Mouse (Mus musculus) cerebellum, adult 2 months (tissue): ENCODE results near the gene Pknox2.

Source experiments
- CTCF ChIP-seq: fragments of 200-500 bp; IDR thresholded peaks from 2 replicates; pipeline ENCODE4 v1.5.1; 2011; ENCODE audit warnings: low read depth, mild to moderate bottlenecking, control low read depth, low read length, moderate library complexity, borderline replicate concordance; ENCODE audit not compliant: insufficient read depth
- POLR2A ChIP-seq: fragments of 200-500 bp; IDR thresholded peaks from 2 replicates; pipeline ENCODE4 v1.6.1; 2011; ENCODE audit warnings: low read length, control low read depth, borderline replicate concordance; ENCODE audit not compliant: insufficient read depth

DNA sequence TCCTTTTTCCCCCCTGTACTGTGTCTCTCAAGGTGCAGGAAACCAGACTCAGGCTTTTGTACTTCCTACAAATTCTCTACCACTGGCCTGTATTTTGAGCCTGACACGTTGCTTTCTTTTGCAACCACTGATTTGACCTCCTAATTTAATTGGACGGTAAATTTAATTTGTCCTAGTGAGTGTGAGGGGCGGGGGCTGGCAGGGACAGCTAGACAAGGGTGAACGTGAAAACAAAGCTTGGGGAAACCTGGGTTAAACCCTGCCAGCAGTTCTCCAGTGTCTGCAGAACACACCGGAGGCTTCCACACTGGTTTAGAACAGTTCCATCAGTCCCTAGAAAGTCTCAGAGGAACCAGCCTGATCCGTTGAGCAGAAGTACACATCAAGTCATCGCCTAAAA lies 31.4 kb downstream of the Pknox2 start:
- TF ChIP-seq CTCF (no peak), POLR2A (no peak)
